Mouse (Mus musculus): ENCODE data around the gene Cdc42ep2. TPM values are rescaled to one million over a fixed set of nuclear protein-coding genes. Genes with fewer than 3 reads are reported as not detected.

Cdc42ep2 gene
- total RNA-seq, 2 experiments from 2014 or later: not detected

DNA sequence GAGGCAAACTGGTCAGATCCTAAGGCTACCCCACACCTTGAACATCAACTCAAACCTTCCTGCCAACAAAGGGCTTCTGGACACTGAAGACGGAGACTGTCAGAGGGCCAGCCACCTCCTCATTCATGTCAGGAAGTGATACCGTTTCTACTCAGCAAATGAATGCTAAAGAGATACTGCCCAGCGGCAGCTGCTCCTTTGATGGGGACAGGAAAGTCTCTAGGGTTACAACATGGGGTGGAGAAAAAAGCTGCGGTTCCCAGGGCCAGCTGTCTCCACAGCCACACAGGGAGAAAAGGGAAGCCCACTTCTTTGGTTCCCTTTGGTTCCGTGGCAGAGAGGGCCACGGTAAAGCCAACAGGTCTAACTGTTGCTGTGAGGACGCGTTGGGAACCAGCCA is 19.5 kb upstream of the Cdc42ep2 start:
- no peak for ATAC-seq (replicated peaks; ENCODE audit: low FRiP score, low TSS enrichment, poor library complexity, severe bottlenecking)

DNA sequence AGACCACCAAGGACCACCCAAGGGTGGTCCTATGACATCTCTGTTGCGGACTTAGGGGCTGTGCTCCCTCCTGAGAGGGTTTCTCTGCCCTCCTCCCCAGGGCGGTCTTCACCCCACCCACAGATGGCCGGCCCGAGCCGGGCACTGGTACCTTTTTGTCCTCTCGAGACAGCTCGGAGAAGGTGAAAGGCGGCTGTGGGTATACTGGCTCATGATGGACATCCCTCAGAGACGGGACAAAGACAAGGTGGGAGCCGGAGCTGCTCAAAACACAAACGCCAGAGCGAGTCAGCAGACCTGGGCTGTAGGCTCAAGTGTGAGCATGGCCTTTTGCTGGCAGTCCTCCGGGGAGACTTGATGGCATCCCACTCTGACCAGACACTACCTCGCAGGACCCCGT is 18.8 kb upstream of the Cdc42ep2 start:
- ATAC-seq (replicated peaks; ENCODE audit: low FRiP score, low TSS enrichment, poor library complexity, severe bottlenecking): no peak

DNA sequence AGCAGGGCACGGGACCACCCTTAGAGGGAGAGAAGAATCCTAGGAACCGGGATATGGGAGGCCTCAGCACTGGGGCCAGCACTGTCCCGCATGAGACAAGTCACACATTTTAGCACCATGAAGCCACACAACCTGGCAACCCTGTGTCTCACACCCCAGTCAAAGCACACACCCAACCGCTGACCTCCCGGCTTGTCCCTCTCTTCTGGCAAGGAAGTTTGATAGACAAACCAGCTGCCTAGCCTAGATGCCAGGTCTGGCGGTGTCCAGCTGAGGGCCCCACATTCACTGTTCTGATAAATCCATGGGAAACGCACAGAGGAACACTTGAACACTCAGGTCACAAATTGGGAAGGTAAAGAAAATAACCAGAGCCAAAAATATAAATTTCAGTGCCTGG is 18.0 kb upstream of the Cdc42ep2 start:
- no peak for ATAC-seq (replicated peaks; ENCODE audit: low FRiP score, low TSS enrichment, poor library complexity, severe bottlenecking)

DNA sequence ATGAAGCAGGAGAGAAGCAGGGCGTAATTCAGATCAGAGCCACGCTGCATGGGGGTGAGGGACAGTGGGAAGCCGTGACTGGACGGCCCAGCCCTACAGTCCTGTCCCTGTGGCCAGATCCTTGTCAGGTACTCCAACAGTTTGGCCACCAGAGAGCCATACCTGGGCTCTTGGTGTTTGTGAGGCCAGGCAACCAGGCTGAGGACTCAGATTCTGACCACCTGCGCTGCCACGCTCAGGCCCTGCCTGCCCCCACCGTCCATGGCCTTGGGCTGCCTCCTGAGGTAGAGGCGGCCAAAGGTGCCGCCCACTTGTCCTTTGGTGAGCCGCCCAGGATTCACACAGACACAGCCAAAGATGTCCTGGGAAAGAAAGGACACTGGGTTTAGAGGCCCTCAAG is 16.0 kb upstream of the Cdc42ep2 start:
- ATAC-seq (replicated peaks; ENCODE audit: low FRiP score, low TSS enrichment, poor library complexity, severe bottlenecking): no peak

DNA sequence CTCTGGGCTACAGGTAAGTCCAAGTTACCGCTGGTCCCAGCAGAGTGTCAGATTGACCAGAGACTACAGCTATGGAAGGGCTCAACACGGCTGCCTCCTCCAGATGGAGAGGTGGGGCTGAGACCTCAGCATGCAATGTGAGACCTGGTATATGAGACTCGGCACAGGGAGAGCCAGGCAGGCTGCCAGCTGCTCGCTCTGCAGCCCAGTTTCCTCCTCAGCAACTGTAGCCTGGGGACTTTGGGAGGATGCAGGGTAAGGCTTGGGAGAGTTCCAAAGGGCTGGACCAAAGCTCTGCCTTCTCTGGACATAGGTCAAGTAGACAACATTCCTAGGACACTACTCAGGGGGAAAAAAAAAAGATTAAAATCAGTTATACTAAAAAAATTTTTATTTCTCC is 15.6 kb upstream of the Cdc42ep2 start:
- ATAC-seq (replicated peaks; ENCODE audit: low FRiP score, low TSS enrichment, poor library complexity, severe bottlenecking): no peak

DNA sequence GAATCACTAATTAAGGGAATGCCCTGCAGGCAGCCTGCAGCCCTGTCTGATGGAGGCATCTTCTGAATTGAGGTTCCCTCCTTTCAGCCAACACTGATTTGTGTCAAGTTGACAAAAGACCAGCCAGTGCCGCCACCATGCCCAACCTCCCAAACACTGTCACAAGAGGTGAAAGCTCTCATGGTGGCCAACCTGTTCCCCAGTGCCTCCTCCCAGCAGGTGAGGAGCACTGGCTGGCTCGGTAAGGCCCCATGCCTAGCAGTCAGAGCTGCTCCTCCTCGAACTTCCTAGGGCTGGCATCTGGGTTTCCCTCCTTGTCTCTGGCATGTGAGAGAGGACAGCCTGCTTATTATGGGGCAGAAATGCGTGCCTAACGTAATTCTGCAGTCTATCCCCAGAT is 15.1 kb upstream of the Cdc42ep2 start:
- ATAC-seq (replicated peaks; ENCODE audit: low FRiP score, low TSS enrichment, poor library complexity, severe bottlenecking): no peak

DNA sequence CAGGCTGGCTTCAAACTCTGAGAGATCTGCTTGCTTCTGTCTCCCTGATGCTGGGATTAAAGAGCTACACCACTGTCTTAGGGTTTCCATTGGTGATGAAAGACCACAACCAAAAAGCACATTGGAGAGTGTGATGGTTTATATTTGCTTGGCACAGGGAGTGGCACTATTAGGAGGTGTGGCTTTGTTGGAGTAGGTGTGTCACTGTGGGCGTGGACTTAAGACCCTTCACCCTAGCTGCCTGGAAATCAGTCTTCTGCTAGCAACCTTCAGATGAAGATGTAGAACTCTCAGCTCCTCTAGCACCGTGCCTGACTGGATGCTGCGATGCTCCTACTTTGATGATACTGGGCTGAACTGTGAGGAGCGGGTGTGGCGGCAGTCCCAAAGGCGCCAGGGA is 13.9 kb upstream of the Cdc42ep2 start:
- no peak for ATAC-seq (replicated peaks; ENCODE audit: low FRiP score, low TSS enrichment, poor library complexity, severe bottlenecking)

DNA sequence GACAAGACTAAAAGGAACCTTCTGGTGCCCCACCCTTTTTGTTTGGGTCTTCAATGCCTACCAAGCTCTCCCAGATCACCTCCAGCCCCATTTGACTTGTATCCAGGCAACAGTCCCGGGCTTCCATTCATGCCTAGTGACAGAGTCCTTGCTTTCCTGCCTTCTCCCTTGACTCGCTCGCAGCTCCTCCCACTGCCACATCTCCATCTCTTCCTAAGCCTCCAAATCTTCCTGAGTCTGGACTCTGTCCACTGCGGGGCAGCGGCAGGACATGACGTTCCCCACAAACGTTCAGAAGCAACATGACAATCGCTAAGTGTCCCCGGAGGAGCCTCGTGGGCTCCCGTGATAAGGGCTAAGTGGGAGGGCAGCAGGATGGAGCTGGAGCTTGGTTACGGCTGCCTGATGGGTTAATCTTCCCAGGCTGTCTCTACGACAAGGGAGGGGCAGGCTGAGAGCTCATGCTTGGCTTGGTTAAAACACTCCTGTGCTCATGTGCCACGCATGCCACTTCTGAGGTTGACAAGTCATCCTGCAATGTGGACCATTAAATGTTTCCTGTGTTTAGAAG is 13.3 kb upstream of the Cdc42ep2 start:
- ATAC-seq (replicated peaks; ENCODE audit: low FRiP score, low TSS enrichment, poor library complexity, severe bottlenecking): peak; percentile 92

DNA sequence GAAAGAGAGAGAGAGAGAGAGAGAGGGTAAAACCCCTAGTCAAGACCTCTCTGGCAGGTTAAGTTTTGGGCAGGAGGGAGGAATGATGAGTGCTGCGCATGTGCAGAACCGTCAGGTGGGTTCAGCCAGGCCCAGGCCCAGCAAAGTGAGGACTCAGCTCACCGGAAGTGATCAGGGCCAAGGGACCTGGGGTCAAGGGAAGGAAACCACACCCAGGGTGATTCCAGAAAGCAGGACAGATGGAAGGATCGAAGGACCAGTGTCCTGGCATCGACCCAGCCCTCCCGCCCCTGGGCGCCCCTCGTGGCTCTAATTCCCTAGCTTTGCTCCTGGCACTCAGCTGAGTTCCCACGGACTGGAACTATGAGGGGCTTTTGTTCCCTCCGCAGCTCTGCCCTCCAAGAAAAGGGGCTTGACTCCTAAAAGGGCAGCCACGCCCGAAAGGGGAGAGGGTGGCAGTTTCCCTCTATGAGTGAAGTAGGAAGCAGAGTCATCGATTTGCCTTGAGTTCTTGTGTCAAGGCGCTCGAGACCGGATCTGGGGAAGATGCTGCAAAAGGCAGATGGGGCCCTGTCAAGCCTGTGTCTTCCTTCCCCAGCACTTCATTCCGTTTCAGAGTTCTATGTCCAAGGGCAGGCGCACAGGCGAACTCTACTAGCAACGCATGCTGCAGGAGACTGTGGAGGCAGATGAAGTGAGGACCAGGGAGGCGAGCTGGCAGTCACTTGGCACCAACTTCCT is 12.6 kb upstream of the Cdc42ep2 start:
- ATAC-seq (replicated peaks; ENCODE audit: low FRiP score, low TSS enrichment, poor library complexity, severe bottlenecking): no peak

DNA sequence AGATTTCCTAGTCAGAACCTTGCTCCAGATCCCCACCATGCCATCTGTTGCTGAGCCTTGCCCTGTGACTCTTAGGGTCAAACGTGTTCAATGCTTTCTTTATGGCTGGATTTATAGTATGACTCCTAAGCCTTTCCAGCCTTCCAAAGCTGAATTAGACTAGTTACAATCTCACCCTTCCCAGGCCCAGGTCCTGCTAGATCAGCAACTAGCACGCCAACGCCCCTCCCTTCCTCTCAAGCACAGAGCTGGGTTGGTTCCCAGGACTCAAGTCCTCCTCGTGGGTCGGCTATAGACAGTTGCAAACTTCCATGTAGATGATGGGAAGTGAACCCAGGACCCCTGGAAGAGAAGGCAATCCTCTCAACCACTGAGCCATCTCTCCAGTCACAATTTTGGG is 11.1 kb upstream of the Cdc42ep2 start:
- ATAC-seq (replicated peaks; ENCODE audit: low FRiP score, low TSS enrichment, poor library complexity, severe bottlenecking): no peak

DNA sequence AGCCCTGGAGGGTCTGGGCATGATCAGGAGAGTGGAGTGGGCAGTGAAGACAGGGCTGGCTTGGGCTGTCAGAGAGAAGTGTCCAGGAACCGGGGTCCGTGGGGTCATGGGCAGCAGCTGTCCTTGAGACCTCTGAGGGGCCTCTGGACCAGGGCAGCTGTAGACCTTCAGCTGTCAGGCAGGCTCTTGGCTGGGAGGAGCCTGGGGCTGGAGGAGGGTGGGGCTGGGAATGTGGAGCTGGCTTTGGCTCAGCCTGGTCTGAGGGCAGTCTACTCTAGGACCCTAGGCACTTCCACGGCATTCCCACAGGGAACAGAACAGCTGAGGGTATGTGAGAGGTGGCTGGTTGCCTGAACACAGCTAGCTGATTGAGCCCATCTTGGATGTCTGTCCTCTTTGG is 10.7 kb upstream of the Cdc42ep2 start:
- no peak for ATAC-seq (replicated peaks; ENCODE audit: low FRiP score, low TSS enrichment, poor library complexity, severe bottlenecking)

DNA sequence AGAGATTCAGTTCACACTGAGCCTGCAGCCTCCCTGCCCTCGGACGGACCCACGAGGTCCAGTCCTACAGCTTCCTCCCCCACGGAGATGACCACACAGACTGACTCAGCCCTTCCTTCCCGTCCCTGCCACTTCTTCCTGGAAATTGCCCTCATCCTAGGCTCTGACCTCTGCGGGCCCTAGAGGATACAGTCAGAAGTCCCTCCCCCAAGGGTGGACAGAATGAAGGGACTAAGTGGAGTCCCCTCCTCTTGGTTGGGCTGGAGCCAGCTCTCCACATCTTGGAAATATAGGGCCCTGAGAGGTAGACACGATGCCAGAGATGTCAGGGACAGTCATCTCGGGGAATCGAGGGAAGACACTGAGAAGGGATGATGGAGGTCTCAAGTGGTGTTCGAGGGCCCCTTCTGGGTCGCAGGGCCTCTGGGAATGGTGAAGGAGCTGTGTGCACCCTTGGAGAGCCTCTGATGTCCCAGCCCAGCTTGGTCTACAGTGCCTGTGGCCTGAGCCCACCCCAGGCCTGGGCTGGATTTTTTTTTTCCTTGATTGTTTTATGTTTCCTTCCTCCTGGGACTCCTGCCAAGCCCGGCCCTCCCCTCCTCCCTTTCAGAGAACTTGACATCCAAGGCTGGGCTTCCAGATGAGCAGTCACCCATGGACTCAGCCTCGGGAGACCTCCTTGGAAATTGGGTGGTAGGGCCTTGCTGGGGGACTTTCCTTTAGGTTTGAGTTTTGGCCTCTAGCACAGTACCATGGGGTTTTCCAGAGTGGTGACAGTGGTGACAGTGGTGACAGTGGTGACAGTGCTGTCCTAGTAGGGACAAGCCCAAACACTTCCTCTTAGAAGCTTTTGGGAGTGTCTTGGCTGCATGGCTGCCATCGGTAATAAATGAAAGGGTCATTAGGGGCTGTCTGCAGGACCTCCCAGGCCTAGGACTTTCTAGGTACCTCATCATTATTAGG is 5.3 kb upstream of the Cdc42ep2 start:
- no peak for ATAC-seq (replicated peaks; ENCODE audit: low FRiP score, low TSS enrichment, poor library complexity, severe bottlenecking)

DNA sequence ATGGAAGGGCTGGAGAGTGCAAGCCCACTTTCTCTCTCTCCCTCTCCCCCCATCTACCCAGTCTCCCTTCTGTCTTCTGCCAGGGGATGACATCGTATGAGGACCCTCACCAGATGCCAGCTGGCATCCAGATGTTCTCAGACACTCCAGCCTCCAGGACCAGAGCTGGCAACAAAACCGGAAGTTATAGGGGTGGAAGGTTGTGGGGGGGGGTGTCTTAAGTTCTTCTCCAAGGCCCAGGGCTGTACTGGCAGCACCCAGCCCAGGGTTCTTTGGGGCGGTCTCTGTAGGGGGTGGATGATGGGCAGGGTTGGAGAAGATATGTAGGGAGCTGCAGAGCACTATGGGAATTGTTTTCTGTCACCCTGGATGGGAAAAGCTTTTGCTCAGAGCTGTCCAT is 3.9 kb upstream of the Cdc42ep2 start:
- no peak for ATAC-seq (replicated peaks; ENCODE audit: low FRiP score, low TSS enrichment, poor library complexity, severe bottlenecking)

DNA sequence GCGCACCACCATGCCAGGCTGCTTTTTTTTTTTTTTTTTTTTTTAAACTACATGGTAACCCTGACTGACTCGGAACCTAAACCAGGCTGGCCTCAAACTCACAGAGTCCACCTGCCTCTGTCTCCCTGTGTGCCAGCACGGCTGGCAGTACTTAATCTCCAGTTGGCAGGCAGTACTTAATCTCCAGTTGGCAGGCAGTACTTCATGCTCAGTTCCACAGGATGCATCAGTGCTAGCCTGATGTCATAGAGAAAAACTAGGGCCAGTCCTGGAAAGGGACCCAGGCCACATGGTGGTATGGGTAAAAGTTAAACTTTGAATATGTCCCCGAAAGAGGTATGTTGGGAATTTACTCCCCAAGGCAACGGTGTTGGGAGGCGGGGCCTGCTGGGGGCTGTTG is 3.5 kb upstream of the Cdc42ep2 start:
- ATAC-seq (replicated peaks; ENCODE audit: low FRiP score, low TSS enrichment, poor library complexity, severe bottlenecking): peak; percentile 74

DNA sequence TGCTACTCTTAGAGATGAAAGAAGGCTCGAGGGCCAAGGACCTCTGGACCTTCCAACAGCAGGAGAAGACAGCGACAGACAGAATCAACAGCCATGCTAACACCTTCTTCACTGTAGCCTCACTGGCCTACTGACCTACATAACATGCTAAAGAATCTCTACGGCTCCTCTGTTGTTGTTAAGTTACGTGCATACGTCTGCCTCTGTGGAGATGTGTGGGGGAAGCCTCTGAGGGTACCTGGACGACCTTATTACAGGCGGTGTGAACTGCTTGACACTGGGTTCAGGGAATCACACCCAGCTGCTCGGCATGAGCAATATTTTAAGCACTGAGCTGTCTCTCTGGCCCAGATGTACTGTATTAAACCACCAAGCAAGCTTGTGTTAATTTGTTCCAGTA is 2.9 kb upstream of the Cdc42ep2 start:
- ATAC-seq (replicated peaks; ENCODE audit: low FRiP score, low TSS enrichment, poor library complexity, severe bottlenecking): no peak

DNA sequence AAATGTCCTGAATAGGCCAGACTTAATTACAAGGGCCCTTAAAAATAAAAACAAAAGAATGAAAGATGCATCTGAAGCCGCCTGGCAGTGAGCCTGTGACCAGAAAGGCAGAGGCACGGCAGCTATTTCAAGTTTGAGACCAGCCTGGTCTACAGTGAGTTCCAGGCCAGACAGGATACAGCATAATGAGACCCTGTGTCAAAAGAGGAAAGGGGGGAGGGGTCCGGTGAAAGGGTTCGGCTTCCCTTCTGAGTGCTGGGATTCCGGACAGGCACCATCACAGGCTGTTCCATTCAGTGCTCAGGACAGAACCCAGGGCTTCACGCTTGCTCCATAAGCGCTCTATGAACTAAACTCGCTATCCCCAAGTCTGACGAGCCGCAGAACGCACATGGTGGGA is 2.4 kb upstream of the Cdc42ep2 start:
- no peak for ATAC-seq (replicated peaks; ENCODE audit: low FRiP score, low TSS enrichment, poor library complexity, severe bottlenecking)

DNA sequence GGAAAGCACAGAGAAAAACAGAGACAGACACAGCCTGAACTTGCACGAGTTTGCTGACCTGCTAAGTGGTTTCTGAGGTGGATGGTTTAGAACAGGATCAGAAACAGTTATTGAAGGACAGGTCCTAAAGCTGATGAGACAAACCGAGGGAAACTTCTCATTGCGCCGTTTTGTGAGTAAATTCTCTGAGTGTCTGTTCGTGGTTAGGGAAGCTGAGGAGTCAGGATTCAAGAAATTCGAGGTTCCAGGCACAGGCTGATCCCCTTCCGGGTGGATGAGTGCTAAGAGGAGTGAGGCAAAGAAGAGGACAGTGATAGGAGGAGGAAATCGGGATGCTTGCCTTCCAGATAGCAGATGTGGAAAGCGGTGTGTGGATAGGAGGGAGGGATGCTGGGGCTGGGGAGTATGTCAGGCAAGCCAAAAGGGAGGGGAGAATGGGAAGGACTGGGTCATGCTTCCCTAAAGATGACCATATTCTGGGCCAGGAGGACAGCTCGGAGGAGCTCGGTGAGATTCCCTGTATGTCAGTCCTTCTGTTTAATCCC is 767 bp upstream of the Cdc42ep2 start:
- no peak for ATAC-seq (replicated peaks; ENCODE audit: low FRiP score, low TSS enrichment, poor library complexity, severe bottlenecking)

DNA sequence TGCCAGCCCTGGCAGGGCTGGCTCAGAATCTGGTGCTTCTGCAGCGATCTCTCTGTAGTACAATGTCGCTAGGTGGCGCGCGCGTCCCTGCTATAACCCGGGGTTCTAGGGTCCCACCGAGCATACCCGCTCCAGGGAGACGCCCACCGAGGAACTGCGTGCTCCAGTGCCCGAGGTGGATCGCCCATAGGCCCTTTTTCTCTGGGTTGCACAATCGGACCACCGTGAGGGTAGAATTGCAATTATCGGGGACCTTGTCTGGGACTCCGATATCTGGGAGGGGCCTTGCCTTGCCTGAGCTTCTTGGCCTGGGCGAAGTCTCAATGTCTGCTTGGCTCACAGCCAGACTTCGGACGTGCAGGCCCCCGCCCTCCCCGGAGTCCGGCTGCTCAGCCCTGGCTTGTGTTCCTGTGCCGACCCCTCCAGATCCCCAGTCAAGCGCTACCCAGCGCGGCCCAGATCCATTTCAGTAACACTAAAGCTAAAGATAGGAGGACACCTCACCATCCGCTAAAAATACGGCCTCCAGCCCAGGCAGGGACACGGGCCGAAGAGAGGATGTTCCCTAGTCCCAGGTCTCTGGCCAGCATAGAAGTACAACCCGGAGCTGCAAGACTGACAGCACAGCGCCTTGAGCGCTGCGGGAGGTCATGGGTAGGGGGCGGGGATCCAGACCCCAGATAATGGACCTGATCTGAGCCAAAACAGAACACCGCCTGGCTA is 465 bp downstream of the Cdc42ep2 start:
- ATAC-seq (replicated peaks; ENCODE audit: low FRiP score, low TSS enrichment, poor library complexity, severe bottlenecking): peak; percentile 31

DNA sequence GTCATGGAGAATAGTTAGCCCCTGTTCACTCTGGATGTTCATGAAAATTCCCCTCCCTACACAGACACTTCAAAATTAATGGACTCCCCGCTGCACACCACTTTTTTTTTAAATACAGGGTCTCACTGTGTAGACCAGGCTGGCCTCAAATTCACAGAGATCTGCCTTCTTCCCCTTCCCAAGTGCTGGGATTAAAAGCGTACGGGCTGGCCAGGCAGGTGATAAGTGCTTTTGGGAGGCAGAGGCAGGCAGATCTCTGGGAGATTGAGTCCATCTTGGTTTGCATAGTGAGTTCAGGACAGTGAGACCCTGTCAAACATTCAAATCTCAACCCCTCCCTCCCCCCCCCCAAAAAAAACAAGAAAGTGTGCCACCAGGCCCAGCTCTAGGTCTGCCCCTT is 1.7 kb downstream of the Cdc42ep2 start:
- ATAC-seq (replicated peaks; ENCODE audit: low FRiP score, low TSS enrichment, poor library complexity, severe bottlenecking): no peak

Data from megakaryocyte-erythroid progenitor cell, adult 5-6 weeks (primary cell).